Mouse (Mus musculus): ENCODE measurements around the gene Elmo1. TPM values are rescaled to one million over a fixed set of nuclear protein-coding genes. Genes with fewer than 3 reads are reported as not detected.

The Elmo1 gene
- polyA plus RNA-seq, 1 experiment from 2014 or later: 10.1 TPM

GRCm38 (mm10) chr13:20254911-20255310, 164.5 kb downstream of the Elmo1 start:
- Histone ChIP-seq H3K9me3 (replicated peaks) (no peaks in the 10 kb centered on the region), H3K4me2 (no peak overlapping the region), H3K27ac (peak overlapping the region; percentile 65), H3K36me3 (no peaks in the 10 kb centered on the region), H3K27me3 (no peaks in the 10 kb centered on the region), H3K9ac (no peak overlapping the region), H3K4me3 (no peak overlapping the region), H3K4me1 (replicated peaks) (peaks cover 3% of the 10 kb centered on the region; the same call in 1 of the 2 replicates)
- no peak; the same call in 1 of the 2 replicates for ATAC-seq (replicated peaks; ENCODE audit: insufficient number of reproducible peaks, insufficient read depth, low FRiP score, low read depth)
- 67% methylated on average over 6 of the region's 6 CpGs for WGBS

GRCm38 (mm10) chr13:20255380-20255779, 165.0 kb downstream of the Elmo1 start:
- Histone ChIP-seq H3K4me1 (replicated peaks) (peaks cover 3% of the 10 kb centered on the region; the same call in 1 of the 2 replicates), H3K9ac (no peak overlapping the region), H3K27ac (peak overlapping the region; percentile 65), H3K36me3 (no peaks in the 10 kb centered on the region), H3K27me3 (no peaks in the 10 kb centered on the region), H3K9me3 (replicated peaks) (no peaks in the 10 kb centered on the region), H3K4me3 (no peak overlapping the region), H3K4me2 (no peak overlapping the region)
- ATAC-seq (replicated peaks; ENCODE audit: insufficient number of reproducible peaks, insufficient read depth, low FRiP score, low read depth): peak; percentile 75
- WGBS: 58% methylated on average over 3 of the region's 3 CpGs

- H3K27ac ChIP-seq: peak overlapping the region; percentile 37; the same call in 1 of the 2 replicates
- peaks cover 3% of the 10 kb centered on the region; the same call in 1 of the 2 replicates for H3K4me1 ChIP-seq (replicated peaks)
- no peak overlapping the region for H3K4me2 ChIP-seq
- no peak for ATAC-seq (replicated peaks; ENCODE audit: insufficient number of reproducible peaks, insufficient read depth, low FRiP score, low read depth)
- H3K27me3 ChIP-seq: no peaks in the 10 kb centered on the region
- no peaks in the 10 kb centered on the region for H3K9me3 ChIP-seq (replicated peaks)
- no peak overlapping the region for H3K4me3 ChIP-seq
- 74% methylated on average over 4 of the region's 4 CpGs for WGBS
- no peaks in the 10 kb centered on the region for H3K36me3 ChIP-seq
- H3K9ac ChIP-seq: no peak overlapping the region
Observed at GRCm38 (mm10) chr13:20256613-20257012, 166.2 kb downstream of the Elmo1 start.

GRCm38 (mm10) chr13:20257562-20258525, 167.4 kb downstream of the Elmo1 start:
- H3K4me2 ChIP-seq: no peak overlapping the region
- H3K27me3 ChIP-seq: no peaks in the 10 kb centered on the region
- ATAC-seq (replicated peaks; ENCODE audit: insufficient number of reproducible peaks, insufficient read depth, low FRiP score, low read depth): no peak
- WGBS: 76% methylated on average over 8 of the region's 8 CpGs
- H3K27ac ChIP-seq: 0 out of 2 replicates have a peak overlapping the region, but pooled peaks have one; percentile 11
- no peak overlapping the region for H3K4me3 ChIP-seq
- no peaks in the 10 kb centered on the region for H3K9me3 ChIP-seq (replicated peaks)
- no peaks in the 10 kb centered on the region for H3K36me3 ChIP-seq
- peaks cover 3% of the 10 kb centered on the region; the same call in 1 of the 2 replicates for H3K4me1 ChIP-seq (replicated peaks)
- H3K9ac ChIP-seq: no peak overlapping the region

- no peaks in the 10 kb centered on the region for H3K27me3 ChIP-seq
- no peak overlapping the region for H3K27ac ChIP-seq
- no peak overlapping the region for H3K4me3 ChIP-seq
- H3K4me2 ChIP-seq: no peak overlapping the region
- H3K9me3 ChIP-seq (replicated peaks): no peaks in the 10 kb centered on the region
- no peaks in the 10 kb centered on the region for H3K4me1 ChIP-seq (replicated peaks)
- H3K36me3 ChIP-seq: no peaks in the 10 kb centered on the region
- H3K9ac ChIP-seq: no peak overlapping the region
- ATAC-seq (replicated peaks; ENCODE audit: insufficient number of reproducible peaks, insufficient read depth, low FRiP score, low read depth): no peak
- 97% methylated on average over 1 of the region's 1 CpGs for WGBS
Observed at GRCm38 (mm10) chr13:20263173-20263572, 172.8 kb downstream of the Elmo1 start.

GRCm38 (mm10) chr13:20270148-20270547, 179.8 kb downstream of the Elmo1 start:
- H3K27ac ChIP-seq: no peak overlapping the region

GRCm38 (mm10) chr13:20271799-20272198, 181.4 kb downstream of the Elmo1 start:
- Histone ChIP-seq H3K4me1 (replicated peaks) (no peaks in the 10 kb centered on the region), H3K9me3 (replicated peaks) (no peaks in the 10 kb centered on the region), H3K9ac (no peak overlapping the region), H3K4me2 (no peak overlapping the region), H3K27me3 (no peaks in the 10 kb centered on the region), H3K36me3 (no peaks in the 10 kb centered on the region), H3K27ac (no peak overlapping the region), H3K4me3 (no peak overlapping the region)
- 58% methylated on average over 3 of the region's 3 CpGs for WGBS
- no peak for ATAC-seq (replicated peaks; ENCODE audit: insufficient number of reproducible peaks, insufficient read depth, low FRiP score, low read depth)

More at GRCm38 (mm10) chr13:20270148-20270547, 179.8 kb downstream of the Elmo1 start:
- 63% methylated on average over 6 of the region's 6 CpGs for WGBS
- Histone ChIP-seq H3K36me3 (no peaks in the 10 kb centered on the region), H3K4me1 (replicated peaks) (no peaks in the 10 kb centered on the region), H3K9me3 (replicated peaks) (no peaks in the 10 kb centered on the region), H3K4me2 (no peak overlapping the region), H3K9ac (no peak overlapping the region), H3K27me3 (no peaks in the 10 kb centered on the region), H3K4me3 (no peak overlapping the region)
- ATAC-seq (replicated peaks; ENCODE audit: insufficient number of reproducible peaks, insufficient read depth, low FRiP score, low read depth): no peak

GRCm38 (mm10) chr13:20272562-20272961, 182.2 kb downstream of the Elmo1 start:
- H3K27me3 ChIP-seq: no peaks in the 10 kb centered on the region
- H3K9ac ChIP-seq: no peak overlapping the region
- 45% methylated on average over 6 of the region's 6 CpGs for WGBS
- no peaks in the 10 kb centered on the region for H3K4me1 ChIP-seq (replicated peaks)
- no peak overlapping the region for H3K27ac ChIP-seq
- no peak overlapping the region for H3K4me3 ChIP-seq
- H3K36me3 ChIP-seq: no peaks in the 10 kb centered on the region
- no peak for ATAC-seq (replicated peaks; ENCODE audit: insufficient number of reproducible peaks, insufficient read depth, low FRiP score, low read depth)
- H3K4me2 ChIP-seq: no peak overlapping the region
- H3K9me3 ChIP-seq (replicated peaks): no peaks in the 10 kb centered on the region

- Histone ChIP-seq H3K36me3 (no peaks in the 10 kb centered on the region), H3K4me3 (no peak overlapping the region), H3K9ac (no peak overlapping the region), H3K27me3 (no peaks in the 10 kb centered on the region), H3K4me2 (no peak overlapping the region), H3K9me3 (replicated peaks) (no peaks in the 10 kb centered on the region), H3K27ac (no peak overlapping the region), H3K4me1 (replicated peaks) (no peaks in the 10 kb centered on the region)
- 77% methylated on average over 2 of the region's 2 CpGs for WGBS
- ATAC-seq (replicated peaks; ENCODE audit: insufficient number of reproducible peaks, insufficient read depth, low FRiP score, low read depth): no peak
Observed at GRCm38 (mm10) chr13:20279889-20280288, 189.5 kb downstream of the Elmo1 start.

- ATAC-seq (replicated peaks; ENCODE audit: insufficient number of reproducible peaks, insufficient read depth, low FRiP score, low read depth): no peak
- H3K4me1 ChIP-seq (replicated peaks): no peaks in the 10 kb centered on the region
- no peaks in the 10 kb centered on the region for H3K9me3 ChIP-seq (replicated peaks)
- no peak overlapping the region for H3K4me3 ChIP-seq
- H3K9ac ChIP-seq: no peak overlapping the region
- no peak overlapping the region for H3K27ac ChIP-seq
- no peaks in the 10 kb centered on the region for H3K27me3 ChIP-seq
- H3K36me3 ChIP-seq: no peaks in the 10 kb centered on the region
- WGBS: 84% methylated on average over 7 of the region's 7 CpGs
- no peak overlapping the region for H3K4me2 ChIP-seq
Observed at GRCm38 (mm10) chr13:20283891-20284290, 193.5 kb downstream of the Elmo1 start.

GRCm38 (mm10) chr13:20286680-20287079, 196.3 kb downstream of the Elmo1 start:
- no peak overlapping the region for H3K27ac ChIP-seq
- no peak overlapping the region for H3K4me3 ChIP-seq
- no peak for ATAC-seq (replicated peaks; ENCODE audit: insufficient number of reproducible peaks, insufficient read depth, low FRiP score, low read depth)
- H3K36me3 ChIP-seq: no peaks in the 10 kb centered on the region
- H3K4me1 ChIP-seq (replicated peaks): no peaks in the 10 kb centered on the region
- H3K4me2 ChIP-seq: no peak overlapping the region
- WGBS: 86% methylated on average over 6 of the region's 6 CpGs
- no peaks in the 10 kb centered on the region for H3K27me3 ChIP-seq
- no peaks in the 10 kb centered on the region for H3K9me3 ChIP-seq (replicated peaks)
- no peak overlapping the region for H3K9ac ChIP-seq

Measured in heart, embryonic 15.5 days (tissue).